Mouse (Mus musculus): ENCODE results near the gene Krtap19-1. TPM values are rescaled to one million over a fixed set of nuclear protein-coding genes. Genes with fewer than 3 reads are reported as not detected.

Gene Krtap19-1
- polyA plus RNA-seq, 1 experiment from 2014 or later: not detected

DNA sequence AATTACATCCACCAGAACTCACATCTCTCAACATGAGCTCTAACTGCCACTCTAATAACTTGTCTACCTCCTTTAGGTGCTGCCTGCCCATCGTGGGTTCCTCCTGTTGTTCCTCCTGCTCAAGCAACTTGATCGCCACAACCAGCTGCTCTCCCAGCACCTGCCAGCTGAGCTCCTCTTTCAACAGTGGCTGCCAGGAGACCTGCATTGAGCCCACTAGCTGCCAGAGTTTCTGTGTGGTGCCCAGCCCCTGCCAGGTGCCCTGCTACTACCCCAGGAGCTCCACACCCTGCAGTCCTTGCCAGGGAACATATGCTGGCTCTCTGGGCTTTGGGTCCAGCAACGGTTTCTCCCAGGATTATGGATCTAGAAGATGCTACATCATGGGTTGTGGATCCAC, 49.1 kb downstream of the Krtap19-1 start, which contains the start of gene Krtap15:
Gene Krtap15, plus strand, starts transcription at position 150 of the 400 bp plus-strand sequence.
- H3K4me3 ChIP-seq: no peak within 1 kb of the TSS
- H3K4me1 ChIP-seq: no peaks in the 10 kb centered on the region
- WGBS: 85% methylated on average over 3 of the region's 3 CpGs
- no peaks in the 10 kb centered on the region for H3K36me3 ChIP-seq
- H3K9me3 ChIP-seq: no peaks in the 10 kb centered on the region
- H3K27ac ChIP-seq: no peak within 1 kb of the TSS
- no peak for DNase-seq (ENCODE audit: low spot score)
- no peaks in the 10 kb centered on the region for H3K27me3 ChIP-seq (ENCODE audit: insufficient read depth, poor library complexity, severe bottlenecking)

Other genes with a start within 250 kb of the Krtap19-1 start
- gene 2310079G19Rik, start 241.7 kb downstream of the Krtap19-1 start, polyA plus RNA-seq (2016; fragmentation: Nextera tagmentation; extraction: Ambion mirVana): not detected in 2 replicates
- gene Krtap26-1, start 221.6 kb downstream of the Krtap19-1 start, polyA plus RNA-seq (2016; fragmentation: Nextera tagmentation; extraction: Ambion mirVana): not detected in 2 replicates
- not detected in 2 replicates for gene Krtap27-1, start 197.7 kb downstream of the Krtap19-1 start, polyA plus RNA-seq (2016; fragmentation: Nextera tagmentation; extraction: Ambion mirVana)
- gene 2310061N02Rik, start 161.4 kb downstream of the Krtap19-1 start, polyA plus RNA-seq (2016; fragmentation: Nextera tagmentation; extraction: Ambion mirVana): not detected in 2 replicates
- gene Krtap13-1, start 140.5 kb downstream of the Krtap19-1 start, polyA plus RNA-seq (2016; fragmentation: Nextera tagmentation; extraction: Ambion mirVana): not detected in 2 replicates
- gene Krtap13, start 117.8 kb downstream of the Krtap19-1 start, polyA plus RNA-seq (2016; fragmentation: Nextera tagmentation; extraction: Ambion mirVana): not detected in 2 replicates
- not detected in 2 replicates for gene 2310034C09Rik, start 110.6 kb downstream of the Krtap19-1 start, polyA plus RNA-seq (2016; fragmentation: Nextera tagmentation; extraction: Ambion mirVana)
- gene 2310057N15Rik, start 95.2 kb downstream of the Krtap19-1 start, polyA plus RNA-seq (2016; fragmentation: Nextera tagmentation; extraction: Ambion mirVana): not detected in 2 replicates
- not detected in 2 replicates for gene Gm5965, start 91.5 kb downstream of the Krtap19-1 start, polyA plus RNA-seq (2016; fragmentation: Nextera tagmentation; extraction: Ambion mirVana)
- not detected in 2 replicates for gene Gm20741, start 57.2 kb downstream of the Krtap19-1 start, polyA plus RNA-seq (2016; fragmentation: Nextera tagmentation; extraction: Ambion mirVana)
- not detected in 2 replicates for gene Krtap15, start 49.2 kb downstream of the Krtap19-1 start, polyA plus RNA-seq (2016; fragmentation: Nextera tagmentation; extraction: Ambion mirVana)
- gene Krtap14, start 43.3 kb downstream of the Krtap19-1 start, polyA plus RNA-seq (2016; fragmentation: Nextera tagmentation; extraction: Ambion mirVana): not detected in 2 replicates
- not detected in 2 replicates for gene Krtap19-2, start 4.9 kb upstream of the Krtap19-1 start, polyA plus RNA-seq (2016; fragmentation: Nextera tagmentation; extraction: Ambion mirVana)
- not detected in 2 replicates for gene Krtap19-3, start 8.6 kb upstream of the Krtap19-1 start, polyA plus RNA-seq (2016; fragmentation: Nextera tagmentation; extraction: Ambion mirVana)
- not detected in 2 replicates for gene Krtap19-4, start 15.7 kb upstream of the Krtap19-1 start, polyA plus RNA-seq (2016; fragmentation: Nextera tagmentation; extraction: Ambion mirVana)
- not detected in 2 replicates for gene Krtap19-5, start 27.0 kb upstream of the Krtap19-1 start, polyA plus RNA-seq (2016; fragmentation: Nextera tagmentation; extraction: Ambion mirVana)
- gene Krtap19-9b, start 62.9 kb upstream of the Krtap19-1 start, polyA plus RNA-seq (2016; fragmentation: Nextera tagmentation; extraction: Ambion mirVana): not detected in 2 replicates
- gene Krtap16-3, start 93.5 kb upstream of the Krtap19-1 start, polyA plus RNA-seq (2016; fragmentation: Nextera tagmentation; extraction: Ambion mirVana): not detected in 2 replicates
- gene Krtap22-2, start 141.3 kb upstream of the Krtap19-1 start, polyA plus RNA-seq (2016; fragmentation: Nextera tagmentation; extraction: Ambion mirVana): not detected in 2 replicates
- gene Gm10229, start 145.9 kb upstream of the Krtap19-1 start, polyA plus RNA-seq (2016; fragmentation: Nextera tagmentation; extraction: Ambion mirVana): not detected in 2 replicates
- gene Krtap6-1, start 162.3 kb upstream of the Krtap19-1 start, polyA plus RNA-seq (2016; fragmentation: Nextera tagmentation; extraction: Ambion mirVana): not detected in 2 replicates
- not detected in 2 replicates for gene Gm10228, start 172.1 kb upstream of the Krtap19-1 start, polyA plus RNA-seq (2016; fragmentation: Nextera tagmentation; extraction: Ambion mirVana)
- not detected in 2 replicates for gene Krtap6-5, start 178.5 kb upstream of the Krtap19-1 start, polyA plus RNA-seq (2016; fragmentation: Nextera tagmentation; extraction: Ambion mirVana)
- gene 1110025L11Rik, start 194.6 kb upstream of the Krtap19-1 start, polyA plus RNA-seq (2016; fragmentation: Nextera tagmentation; extraction: Ambion mirVana): not detected in 2 replicates
- gene Krtap6-3, start 214.6 kb upstream of the Krtap19-1 start, polyA plus RNA-seq (2016; fragmentation: Nextera tagmentation; extraction: Ambion mirVana): not detected in 2 replicates

Data from heart, embryonic 10.5 days (tissue).